Mouse (Mus musculus) brain, embryonic 18.5 days (tissue): ENCODE data around the gene Srrd.
"Not testable (repeated sequence)": the region's sequence is repeated elsewhere in the genome, so short reads cannot be mapped to it uniquely, and the experiment has no call there.

ENCODE experiments used
- DNase-seq: peaks from one replicate; pipeline ENCODE4 v3.0.0-alpha.2; 2012; ENCODE audit warnings: low read depth, low spot score

Gene Srrd

GRCm38 (mm10) chr5:112320379-112320778, 22.5 kb downstream of the Srrd start:
- DNase-seq: no peak

DNA sequence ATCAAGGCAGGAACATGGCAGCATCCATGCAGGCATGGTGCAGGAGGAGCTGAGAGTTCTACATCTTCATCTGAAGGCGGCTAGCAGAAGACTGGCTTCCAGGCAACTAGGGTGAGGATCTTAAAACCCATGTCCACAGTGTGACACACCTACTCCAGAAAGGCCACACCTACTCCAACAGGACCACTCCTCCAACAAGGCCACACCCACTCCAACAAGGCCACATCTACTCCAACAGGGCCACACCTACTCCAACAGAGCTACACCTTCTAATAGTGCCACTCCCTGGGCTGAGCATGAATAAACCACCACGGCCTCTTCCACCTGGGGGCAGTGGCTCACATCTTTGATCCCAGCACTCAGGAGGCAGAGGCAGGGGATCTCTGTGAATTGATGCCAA, 23.5 kb downstream of the Srrd start:
- not testable (repeated sequence) for DNase-seq

GRCm38 (mm10) chr5:112317328-112317727, 25.5 kb downstream of the Srrd start:
- no peak for DNase-seq

DNA sequence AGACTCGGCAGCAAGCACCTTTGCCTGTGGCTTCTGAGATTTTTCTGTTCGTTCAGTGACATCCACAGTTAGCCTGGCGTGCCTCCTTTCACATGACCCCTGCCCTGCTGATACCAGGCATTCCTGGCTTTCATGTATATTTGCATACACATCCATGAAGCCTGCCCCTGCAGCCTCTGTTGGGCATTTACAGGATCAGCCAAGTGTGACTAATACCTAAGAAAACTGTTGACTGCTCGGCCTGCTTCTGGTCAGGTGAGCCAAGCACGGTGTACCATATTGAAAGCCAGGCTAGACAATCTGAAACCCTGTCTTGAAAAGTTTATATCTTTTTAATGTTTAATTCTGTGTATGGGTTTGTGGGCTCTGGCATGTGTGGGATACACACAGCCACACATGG, 26.4 kb downstream of the Srrd start:
- no peak for DNase-seq

DNA sequence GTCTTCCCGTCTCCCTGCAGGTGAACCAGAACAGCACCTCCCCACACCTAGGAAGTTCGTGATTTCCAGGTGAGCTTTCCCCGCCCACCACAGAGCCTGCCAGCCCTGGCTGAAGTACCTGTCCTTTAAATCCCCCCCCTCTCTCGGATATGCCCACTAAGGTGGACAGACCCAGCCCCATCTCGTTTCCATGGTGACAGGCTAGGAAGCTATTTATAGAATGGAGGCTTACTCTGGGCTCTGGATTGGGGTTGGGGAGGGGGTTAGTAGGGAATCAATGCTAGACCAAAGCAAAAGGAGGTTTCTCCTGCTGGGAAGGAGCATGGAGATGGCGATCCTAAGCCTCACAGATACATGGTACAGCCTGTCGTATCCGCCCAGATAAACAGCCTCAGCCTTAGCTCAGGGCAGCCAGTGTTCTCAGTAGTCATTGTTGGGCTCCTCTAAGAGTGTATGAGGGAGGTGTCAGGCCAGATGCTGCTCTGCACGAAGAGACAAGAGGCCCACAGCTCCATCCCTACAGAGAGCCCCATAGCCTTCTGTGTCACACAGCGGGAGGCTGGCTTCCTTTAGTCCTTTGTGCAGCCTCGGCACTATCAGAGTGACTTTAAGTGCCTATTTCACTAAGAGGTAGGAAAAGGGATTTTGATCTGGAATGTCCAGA, 29.5 kb downstream of the Srrd start:
- DNase-seq: no peak

DNA sequence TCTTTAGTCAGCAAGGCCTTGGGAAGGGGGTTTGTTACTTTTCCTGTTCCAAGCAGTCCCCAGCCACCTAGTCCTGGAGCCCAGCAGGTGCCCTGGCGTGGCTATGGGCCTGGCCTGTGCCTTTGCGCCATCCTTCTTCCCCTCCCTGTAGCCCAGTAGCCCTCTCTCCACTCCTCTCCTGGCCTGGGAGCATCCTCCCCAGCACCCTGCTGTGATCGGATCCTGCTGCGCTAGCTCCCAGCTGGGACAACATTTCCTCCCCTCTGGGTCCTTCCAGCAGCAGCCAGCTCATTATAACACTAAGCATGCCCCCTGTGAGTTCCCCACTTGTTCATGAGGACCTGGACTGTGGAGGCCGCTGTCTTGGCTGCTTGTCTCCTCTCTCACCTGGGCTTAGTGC, 37.0 kb downstream of the Srrd start:
- DNase-seq: no peak

GRCm38 (mm10) chr5:112302310-112302709, 40.5 kb downstream of the Srrd start:
- no peak for DNase-seq

DNA sequence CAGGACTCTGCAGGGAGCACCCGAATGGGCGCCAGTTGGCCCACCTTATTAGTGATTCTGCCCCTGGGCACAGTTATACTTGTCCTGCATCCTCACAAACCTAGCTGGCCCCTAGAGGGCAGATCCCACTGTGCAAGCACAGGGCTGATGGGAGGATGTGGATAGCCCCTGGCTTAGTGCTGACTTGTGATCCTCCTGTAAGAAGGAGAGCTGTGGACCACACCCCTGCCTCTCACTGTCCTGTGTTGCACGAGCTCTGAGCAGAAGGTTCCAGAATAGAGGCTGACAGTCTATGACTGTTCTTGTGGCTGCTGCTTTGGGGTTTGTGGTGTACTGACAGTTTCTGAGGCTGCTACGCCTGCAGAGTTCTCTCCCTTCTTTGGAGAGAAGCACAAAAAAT, 41.1 kb downstream of the Srrd start:
- DNase-seq: no peak

DNA sequence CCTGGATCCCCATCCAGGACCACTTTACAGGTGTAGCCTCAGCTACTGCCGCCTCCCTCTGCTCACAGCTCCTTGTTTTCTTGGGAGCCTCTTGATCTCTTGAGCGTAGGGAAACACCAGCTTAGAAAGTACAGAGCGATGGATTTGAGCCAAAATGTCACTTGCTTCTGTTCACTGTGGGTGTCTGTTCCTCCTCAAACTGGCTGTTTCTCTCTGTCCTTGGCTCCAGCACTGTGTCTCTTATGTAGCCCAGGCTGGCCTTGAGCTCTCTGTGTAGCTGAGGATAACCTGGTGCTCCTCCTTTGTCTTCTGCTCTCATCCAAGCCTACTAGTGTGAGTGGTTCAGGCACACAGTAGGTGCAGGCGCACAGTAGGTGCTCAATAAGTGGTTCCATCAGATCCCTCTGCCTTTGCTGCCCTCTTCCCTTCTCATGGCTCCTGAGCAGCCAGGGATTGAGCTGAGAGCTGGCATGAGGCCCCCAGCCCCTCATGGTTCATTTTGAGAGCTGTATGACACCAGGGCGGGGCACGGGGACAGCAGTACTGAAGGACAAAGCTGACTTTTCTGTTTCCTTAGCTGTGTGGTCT, 42.0 kb downstream of the Srrd start:
- DNase-seq: no peak

DNA sequence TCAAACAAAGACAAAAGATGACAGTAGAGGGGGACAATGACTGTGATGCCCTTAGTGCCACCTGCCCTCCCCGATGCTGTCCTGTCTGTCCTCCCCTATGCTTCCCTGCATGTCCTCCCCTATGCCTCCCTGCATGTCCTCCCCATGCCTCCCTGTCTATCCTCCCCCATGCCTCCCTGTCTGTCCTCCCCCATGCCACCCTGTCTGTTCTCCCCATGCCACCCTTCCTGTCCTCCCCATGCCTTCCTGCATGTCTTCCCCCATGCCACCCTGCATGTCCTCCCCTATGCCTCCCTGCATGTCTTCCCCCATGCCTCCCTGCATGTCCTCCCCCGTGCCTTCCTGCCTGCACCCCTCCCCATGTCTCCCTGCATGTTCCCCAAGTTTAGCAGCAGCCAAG, 42.7 kb downstream of the Srrd start:
- no peak for DNase-seq

DNA sequence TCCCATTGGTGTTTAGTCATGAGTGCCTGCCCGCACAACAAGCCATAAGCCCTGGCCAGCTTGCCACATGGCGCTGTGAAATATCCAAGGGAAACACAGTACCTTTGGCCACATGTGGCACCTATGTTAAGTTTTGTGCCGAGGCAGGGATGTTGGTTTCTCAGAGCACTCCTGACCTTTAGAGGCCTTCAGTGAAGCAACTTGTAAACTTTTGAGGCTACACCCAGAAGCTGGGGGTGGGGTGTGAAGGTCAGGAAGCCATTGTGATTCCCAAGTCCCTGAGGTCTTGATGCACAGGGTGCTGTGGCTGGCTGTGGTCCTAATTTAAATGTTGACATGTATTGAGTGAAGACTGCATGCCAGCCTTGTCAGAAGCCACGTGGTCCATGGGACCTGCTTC, 43.4 kb downstream of the Srrd start:
- no peak for DNase-seq

DNA sequence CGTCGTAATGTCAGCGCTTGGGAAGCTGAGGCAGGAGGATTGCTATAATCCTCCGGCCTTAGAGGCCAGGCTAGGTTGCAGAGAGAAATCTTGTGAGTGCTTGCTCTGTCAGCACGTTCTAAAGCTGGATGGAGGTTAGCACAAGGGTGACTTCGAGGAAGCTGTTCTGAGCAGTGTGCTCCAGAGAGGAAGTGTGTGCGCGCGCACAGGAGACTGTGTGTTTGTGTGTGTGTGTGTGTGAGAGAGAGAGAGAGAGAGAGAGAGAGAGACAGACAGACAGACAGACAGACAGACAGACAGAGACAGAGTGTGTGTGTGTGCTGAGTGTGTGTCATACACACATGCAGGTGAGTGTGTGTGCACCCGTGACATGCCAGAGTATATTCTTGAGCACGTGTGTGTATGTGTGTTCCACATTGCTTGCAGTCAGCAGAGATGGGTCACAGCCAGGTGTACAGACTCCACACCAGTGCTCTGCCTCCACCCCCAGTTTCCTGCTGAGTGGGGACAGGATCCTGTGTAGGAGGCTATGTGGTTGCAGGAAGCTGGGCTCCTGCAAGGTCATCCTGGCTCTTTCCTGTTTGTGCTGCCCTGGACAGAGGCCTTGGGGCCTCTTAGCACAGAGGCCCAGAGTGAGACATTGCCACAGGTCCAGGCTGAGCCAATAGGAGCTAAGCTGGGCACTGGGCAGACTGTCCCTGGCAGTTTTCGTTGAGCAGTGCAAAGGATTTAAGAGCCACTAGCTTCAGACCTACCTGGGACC, 44.4 kb downstream of the Srrd start:
- DNase-seq: no peak

DNA sequence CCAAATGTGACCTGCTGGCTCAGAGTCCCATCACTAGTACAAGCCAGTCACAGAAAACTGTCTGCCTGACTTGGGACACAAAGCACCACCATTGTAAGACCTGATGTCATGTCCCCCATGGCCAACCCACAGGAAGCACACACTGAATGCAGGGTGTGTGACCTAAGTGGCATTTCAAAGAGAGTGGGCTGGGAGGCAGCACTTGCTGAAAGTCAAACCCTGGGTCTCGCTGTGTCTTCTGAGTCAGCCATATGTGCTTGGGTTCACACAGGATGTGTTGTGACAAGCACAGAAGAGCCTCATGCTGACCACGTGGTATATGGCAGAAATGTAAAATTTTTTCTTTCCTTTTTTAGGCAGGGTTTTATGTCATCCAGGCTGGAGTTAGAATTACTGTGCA, 45.6 kb downstream of the Srrd start:
- no peak for DNase-seq

DNA sequence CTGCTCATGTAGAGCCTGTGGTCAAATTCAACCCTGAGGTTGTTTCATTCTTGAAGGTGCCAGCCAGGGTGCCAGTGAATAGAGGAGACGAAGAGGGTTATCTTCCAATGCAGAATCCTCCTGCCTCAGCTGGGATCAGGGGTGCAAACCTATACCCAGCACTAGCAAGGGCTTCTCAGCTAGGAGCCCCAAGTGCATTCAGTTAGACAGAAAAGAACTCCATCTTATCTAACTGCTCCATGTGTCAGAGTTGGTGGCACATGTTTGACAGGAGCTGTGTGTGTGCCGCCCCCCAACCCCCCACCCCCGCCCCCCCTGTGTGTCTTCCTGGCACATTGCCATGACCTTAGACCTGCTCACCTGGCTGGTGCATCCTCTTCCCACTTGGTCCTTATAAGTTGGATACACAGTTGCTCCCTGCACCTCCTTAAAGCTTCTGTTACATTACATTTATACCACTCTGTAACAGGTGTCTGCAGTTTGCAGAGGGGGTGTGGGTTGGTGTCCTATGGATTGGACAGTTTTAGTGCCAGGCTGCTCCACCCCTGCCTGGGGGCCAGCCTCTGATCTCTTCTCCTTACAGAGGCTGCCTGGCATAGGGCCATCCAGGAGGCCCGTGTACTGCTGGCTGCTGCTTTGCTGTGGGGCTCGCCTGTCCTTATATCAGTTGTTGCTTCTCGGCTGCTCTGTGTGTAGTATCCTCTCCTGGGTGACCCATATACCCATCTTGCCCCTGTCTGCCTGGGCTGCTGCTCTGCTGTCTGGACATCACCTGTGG, 46.2 kb downstream of the Srrd start:
- DNase-seq: no peak

DNA sequence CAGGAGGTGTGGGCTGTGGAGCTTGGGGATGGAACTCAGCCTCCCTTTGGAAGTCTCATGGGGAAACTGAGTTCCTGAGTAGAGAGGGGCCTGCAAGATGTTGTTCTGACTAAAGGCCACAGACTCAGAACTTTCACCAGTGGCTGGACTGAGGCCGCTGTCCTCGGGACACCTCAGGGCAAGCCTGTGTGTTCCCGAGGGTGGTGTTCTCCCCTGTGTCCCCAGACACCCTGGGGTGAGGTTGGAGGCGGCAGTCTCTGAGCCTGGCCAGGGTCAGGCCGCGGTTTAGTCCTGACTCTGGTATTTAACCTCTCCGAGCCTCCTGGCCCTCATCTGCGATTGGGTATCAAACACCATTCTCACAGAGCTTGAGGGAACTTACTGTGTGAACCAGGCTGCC, 47.3 kb downstream of the Srrd start:
- no peak for DNase-seq

GRCm38 (mm10) chr5:112295162-112295561, 47.7 kb downstream of the Srrd start:
- DNase-seq: no peak

DNA sequence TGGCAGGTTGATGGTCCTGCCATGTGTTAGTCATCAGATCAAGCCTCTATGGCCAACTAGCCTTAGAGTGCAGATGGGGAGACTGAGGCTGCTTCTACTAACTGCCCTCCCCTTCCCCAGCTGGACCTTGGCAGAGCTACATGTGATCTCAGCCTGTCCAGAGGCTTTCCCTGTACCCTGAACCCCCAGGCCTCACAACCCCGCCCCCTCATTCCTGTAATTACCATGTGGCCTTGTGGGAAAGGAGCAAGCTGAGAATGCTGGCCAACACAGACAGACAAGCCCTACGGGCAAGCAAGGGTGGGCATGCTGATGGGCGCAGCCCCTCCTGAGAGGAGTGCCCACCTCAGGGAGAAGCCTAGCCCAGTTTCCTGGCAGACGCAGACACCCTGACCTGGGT, 48.1 kb downstream of the Srrd start:
- no peak for DNase-seq

DNA sequence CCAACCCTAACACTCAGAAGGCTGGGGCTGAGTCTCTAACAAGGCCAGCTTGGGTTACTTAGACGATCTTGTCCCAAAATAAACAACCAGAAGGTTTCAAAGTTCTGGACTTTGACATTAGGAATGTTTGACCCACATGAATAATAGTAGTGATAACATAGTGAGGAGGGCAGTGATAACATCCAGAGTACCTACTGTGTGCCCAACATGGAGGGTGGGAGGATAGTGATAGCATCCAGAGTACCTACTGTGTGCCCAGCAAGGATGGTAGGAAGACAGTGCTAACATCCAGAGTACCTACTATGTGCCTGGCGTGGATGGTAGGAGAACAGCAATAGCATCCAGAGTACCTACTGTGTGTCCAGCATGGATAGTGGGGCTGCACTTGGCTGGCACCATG, 49.0 kb downstream of the Srrd start:
- DNase-seq: no peak

DNA sequence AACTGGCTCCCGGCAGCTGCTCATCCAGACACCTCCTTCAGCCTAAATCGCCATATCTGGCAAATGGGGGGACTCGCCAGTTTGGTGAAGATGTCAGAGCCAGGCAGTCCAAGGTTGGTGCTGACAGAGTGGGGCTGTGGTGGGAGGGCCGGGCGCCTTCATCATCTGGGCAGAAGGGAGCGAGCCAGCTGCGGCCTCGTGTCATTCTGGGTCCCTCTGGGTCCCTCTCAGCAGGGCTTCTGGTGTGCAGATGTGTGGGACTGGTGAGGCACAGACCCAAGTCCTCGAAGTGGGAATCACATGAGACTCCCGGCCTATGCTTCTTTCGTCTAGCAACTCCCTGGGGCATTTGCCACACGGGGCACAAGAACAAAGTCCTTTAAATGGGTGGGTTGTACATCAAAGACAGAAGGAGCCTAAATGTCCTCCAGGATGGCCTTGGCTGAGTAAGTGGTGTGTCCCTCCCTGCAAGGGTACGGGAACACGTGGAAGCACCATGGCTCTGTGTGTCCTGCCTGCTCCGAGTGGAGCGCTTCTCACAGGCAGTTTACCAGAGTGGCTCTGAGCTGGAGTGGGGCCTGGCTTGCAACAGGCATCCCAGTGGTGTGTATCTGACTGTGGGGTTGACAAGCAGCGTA, 50.4 kb downstream of the Srrd start:
- DNase-seq: no peak

GRCm38 (mm10) chr5:112291866-112292265, 51.0 kb downstream of the Srrd start:
- DNase-seq: no peak

- DNase-seq: no peak
Measured at GRCm38 (mm10) chr5:112290536-112290880, 52.3 kb downstream of the Srrd start.
